Mouse (Mus musculus) liver, embryonic 14.5 days (tissue): ENCODE results near the gene Rbfox1. TPM values are rescaled to one million over a fixed set of nuclear protein-coding genes. Genes with fewer than 3 reads are reported as not detected.

Experiments used
- ATAC-seq: fragments of 200-750 bp; cut with Nextera tagmentation; 2 replicates; pipeline ENCODE4 v1.8.0; 2017; ENCODE audit warnings: moderate number of reproducible peaks, mild to moderate bottlenecking, moderate library complexity; ENCODE audit not compliant: insufficient read depth
- DNase-seq, 3 experiments: peaks; one replicate each; pipeline ENCODE4 v3.0.0-alpha.2; 2012 to 2013; ENCODE audit warnings: low read depth in 3 of 3, low spot score in 3 of 3
- H3K27ac ChIP-seq: fragments of 300-500 bp; sonication (generic); 2 replicates; pipeline ENCODE4 v1.5.1; 2014; ENCODE audit warnings: moderate library complexity, mild to moderate bottlenecking, control low read depth, inconsistent platforms
- H3K27me3 ChIP-seq: fragments of 300-500 bp; sonication (generic); 2 replicates; pipeline ENCODE4 v1.6.1; 2014; ENCODE audit warnings: mild to moderate bottlenecking, low read length, moderate library complexity; ENCODE audit not compliant: control insufficient read depth, insufficient read depth
- H3K36me3 ChIP-seq: fragments of 300-500 bp; sonication (generic); replicated peaks from 2 replicates; pipeline ENCODE4 v1.6.1; 2014; ENCODE audit warnings: low read depth; ENCODE audit not compliant: control insufficient read depth, insufficient read depth
- H3K4me1 ChIP-seq, 2 experiments: fragments of 200-500 bp in 1 of 2; fragments of 300-500 bp in 1 of 2; sonication (generic) in 1 of 2; replicated peaks; 2 replicates each; pipeline ENCODE4 v1.6.1; 2012 to 2014; ENCODE audit warnings: antibody characterized with exemption in 1 of 2, inconsistent platforms in 1 of 2, low read length in 1 of 2; ENCODE audit not compliant: control insufficient read depth in 2 of 2, insufficient read depth in 2 of 2
- H3K4me2 ChIP-seq: fragments of 300-500 bp; sonication (generic); 2 replicates; pipeline ENCODE4 v1.6.1; 2014; ENCODE audit warnings: low read depth, mild to moderate bottlenecking, control low read depth, moderate library complexity
- H3K4me3 ChIP-seq, 2 experiments: fragments of 200-500 bp in 1 of 2; fragments of 300-500 bp in 1 of 2; sonication (generic) in 1 of 2; 2 replicates each; pipeline ENCODE4 v1.5.1; 2012 to 2014; ENCODE audit warnings: low read depth in 2 of 2, low read length in 2 of 2, mild to moderate bottlenecking in 2 of 2, control low read depth in 1 of 2, inconsistent platforms in 1 of 2, moderate library complexity in 1 of 2; ENCODE audit not compliant: insufficient read depth in 1 of 2
- H3K9ac ChIP-seq: fragments of 300-500 bp; sonication (generic); replicated peaks from 2 replicates; pipeline ENCODE4 v1.6.1; 2014; ENCODE audit warnings: mild to moderate bottlenecking, control low read depth, moderate library complexity
- H3K9me3 ChIP-seq: fragments of 300-500 bp; sonication (generic); 2 replicates; pipeline ENCODE4 v1.6.1; 2016; ENCODE audit warnings: low read length, mixed read lengths; ENCODE audit not compliant: control insufficient read depth
- CTCF ChIP-seq: IDR thresholded peaks from 2 replicates; pipeline ENCODE4 v1.5.1; 2016; ENCODE audit warnings: antibody characterized with exemption, low read depth, control low read depth
- EP300 ChIP-seq: IDR thresholded peaks from 2 replicates; pipeline ENCODE4 v1.6.1; 2016; ENCODE audit warnings: antibody characterized with exemption, low read depth
- WGBS: fragments of 180-500 bp; shearing (Covaris S2); extraction: QIAGEN DNeasy Blood & Tissue Kit; methylation state at CpG from one replicate; pipeline ENCODE4 v1.1.7; 2014; ENCODE audit not compliant: insufficient replicate concordance; 5-methylcytosine and 5-hydroxymethylcytosine counted together
- polyA plus RNA-seq, 2 experiments: library from polyadenylated mRNA; depleted of rRNA in 1 of 2; stranded (reverse) in 1 of 2; unstranded in 1 of 2; fragments of >200 nt; fragmentation: Nextera tagmentation in 1 of 2; extraction: Ambion mirVana in 1 of 2; gene quantifications; 2 replicates each; pipeline versions ENCODE4 v1.2.1 to v1.2.3; 2012 to 2014

Gene Rbfox1
- polyA plus RNA-seq, 2 experiments, result 0.02 TPM; not detected in 1

- DNase-seq (no peak), ATAC-seq (no peak)
- TF ChIP-seq CTCF (no peak), EP300 (no peak)
- Histone ChIP-seq H3K9ac (no peak overlapping the region), H3K4me1 (no peaks in the 10 kb centered on the region), H3K9me3 (no peaks in the 10 kb centered on the region), H3K27me3 (no peaks in the 10 kb centered on the region), H3K4me3 (no peak overlapping the region), H3K36me3 (no peaks in the 10 kb centered on the region), H3K4me2 (no peak overlapping the region), H3K27ac (no peak overlapping the region)
- WGBS, result 28% methylated on average over 8 of the region's 8 CpGs
Measured at GRCm38 (mm10) chr16:7150201-7150791, 1265.1 kb downstream of the Rbfox1 start.

- no peak for DNase-seq
- ATAC-seq, result no peak
- WGBS, result 68% methylated on average over 4 of the region's 4 CpGs
Measured at GRCm38 (mm10) chr16:7152401-7152800, 1267.2 kb downstream of the Rbfox1 start.

DNA sequence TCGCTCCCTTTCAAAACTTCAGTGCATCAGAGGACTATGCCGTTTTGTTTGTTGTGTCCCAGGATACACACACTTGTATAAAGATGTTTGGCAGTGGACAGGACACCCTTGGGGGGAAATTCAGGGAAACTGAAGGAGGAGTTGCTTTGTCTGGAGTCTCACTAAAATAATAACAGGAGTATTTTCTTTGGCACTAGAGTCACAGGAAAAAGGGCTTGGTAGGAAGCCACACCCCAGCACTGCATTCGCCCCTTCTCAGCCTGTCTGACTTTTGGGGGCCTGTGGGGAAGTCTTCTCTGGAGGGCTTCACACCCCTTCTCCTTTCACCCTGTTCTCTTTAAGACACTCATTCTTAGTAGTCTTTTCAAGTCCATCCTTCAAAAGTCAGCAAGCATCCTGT lies 1269.5 kb downstream of the Rbfox1 start:
- no peaks in the 10 kb centered on the region for H3K4me1 ChIP-seq
- ATAC-seq, result no peak
- no peaks in the 10 kb centered on the region for H3K27me3 ChIP-seq
- no peak overlapping the region for H3K4me2 ChIP-seq
- 50% methylated on average over 3 of the region's 3 CpGs for WGBS
- H3K27ac ChIP-seq, result no peak overlapping the region
- H3K9ac ChIP-seq, result no peak overlapping the region
- no peaks in the 10 kb centered on the region for H3K9me3 ChIP-seq
- no peak overlapping the region for H3K4me3 ChIP-seq
- TF ChIP-seq CTCF (no peak), EP300 (no peak)
- no peaks in the 10 kb centered on the region for H3K36me3 ChIP-seq
- no peak for DNase-seq

More at GRCm38 (mm10) chr16:7152401-7152800, 1267.2 kb downstream of the Rbfox1 start:
- Histone ChIP-seq H3K4me2 (no peak overlapping the region), H3K27ac (no peak overlapping the region), H3K9me3 (no peaks in the 10 kb centered on the region), H3K9ac (no peak overlapping the region), H3K27me3 (no peaks in the 10 kb centered on the region), H3K36me3 (no peaks in the 10 kb centered on the region), H3K4me1 (no peaks in the 10 kb centered on the region), H3K4me3 (no peak overlapping the region)
- TF ChIP-seq EP300 (no peak), CTCF (no peak)

DNA sequence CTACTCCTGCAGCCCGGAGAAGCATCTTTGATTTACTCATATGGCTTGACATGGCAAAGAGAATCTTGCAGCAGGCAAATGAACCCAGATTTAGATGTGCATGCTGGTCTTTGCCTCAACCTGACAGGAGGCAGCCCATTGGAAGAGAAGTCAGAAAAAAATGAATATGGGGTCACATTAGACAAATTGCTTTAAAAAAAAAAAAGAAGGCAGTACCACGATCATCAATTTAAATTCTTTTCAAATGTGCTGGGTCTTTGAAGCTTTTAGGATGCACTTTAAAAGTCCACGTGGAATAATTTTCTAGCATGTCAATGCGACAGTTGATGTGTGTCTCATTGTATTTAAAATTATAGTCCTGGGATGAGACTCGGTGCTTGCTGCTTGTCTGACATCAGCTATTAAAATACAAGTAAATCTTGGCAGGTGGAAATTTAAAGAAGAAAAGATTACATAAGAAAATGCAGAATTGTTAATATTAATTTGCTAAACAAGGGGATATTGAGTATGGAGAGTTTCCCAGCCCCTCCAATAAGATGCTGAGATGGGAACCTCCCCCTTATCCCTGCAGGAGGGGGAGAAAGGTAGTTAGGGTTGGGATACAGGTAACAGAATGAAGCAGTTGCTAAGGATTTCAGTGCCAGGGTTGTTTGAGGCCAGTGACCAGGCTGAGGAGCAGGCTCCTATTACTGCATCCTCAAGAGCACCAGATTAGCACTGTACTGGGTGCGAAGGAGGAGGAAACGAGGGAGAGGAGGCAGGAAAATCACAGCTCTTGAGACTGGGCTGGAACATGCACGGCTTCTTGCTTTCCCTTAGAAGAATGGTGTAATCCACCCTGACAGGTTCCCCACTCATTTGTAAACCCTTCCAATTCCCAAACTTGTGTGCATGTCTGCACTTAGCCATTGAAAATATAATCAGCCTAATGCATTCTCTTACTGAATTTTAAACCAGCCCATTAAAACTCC lies 1274.0 kb downstream of the Rbfox1 start:
- Histone ChIP-seq H3K36me3 (no peaks in the 10 kb centered on the region), H3K4me1 (no peaks in the 10 kb centered on the region), H3K9me3 (no peaks in the 10 kb centered on the region), H3K9ac (no peak overlapping the region), H3K27me3 (no peaks in the 10 kb centered on the region), H3K27ac (no peak overlapping the region), H3K4me2 (no peak overlapping the region), H3K4me3 (no peak overlapping the region)
- TF ChIP-seq CTCF, result no peak
- TF ChIP-seq EP300, result no peak
- DNase-seq (no peak), ATAC-seq (no peak)
- 61% methylated on average over 8 of the region's 8 CpGs for WGBS

GRCm38 (mm10) chr16:7159827-7160217 lies 1274.7 kb downstream of the Rbfox1 start:
- Histone ChIP-seq H3K27ac (no peak overlapping the region), H3K27me3 (no peaks in the 10 kb centered on the region), H3K4me1 (no peaks in the 10 kb centered on the region), H3K9ac (no peak overlapping the region), H3K9me3 (no peaks in the 10 kb centered on the region), H3K4me3 (no peak overlapping the region), H3K4me2 (no peak overlapping the region), H3K36me3 (no peaks in the 10 kb centered on the region)
- ATAC-seq, result no peak
- TF ChIP-seq EP300, result no peak
- TF ChIP-seq CTCF, result no peak
- WGBS, result 58% methylated on average over 6 of the region's 6 CpGs
- DNase-seq, result no peak
